Mouse (Mus musculus) heart, embryonic 11.5 days (tissue): Measurements from ENCODE around the gene Ptchd3. TPM values are rescaled to one million over a fixed set of nuclear protein-coding genes. Genes with fewer than 3 reads are reported as not detected.

ENCODE experiments used
- ATAC-seq: fragments of 200-750 bp; cut with Nextera tagmentation; replicated peaks from 2 replicates; pipeline ENCODE4 v1.8.0; 2017; ENCODE audit warnings: moderate library complexity; ENCODE audit not compliant: insufficient number of reproducible peaks, low FRiP score, low TSS enrichment
- H3K27ac ChIP-seq: fragments of 300-500 bp; sonication (generic); 2 replicates; pipeline ENCODE4 v1.5.1; 2014; ENCODE audit warnings: mild to moderate bottlenecking, low read depth, low read length
- H3K27me3 ChIP-seq: fragments of 300-500 bp; sonication (generic); 2 replicates; pipeline ENCODE4 v1.6.1; 2014; ENCODE audit warnings: mild to moderate bottlenecking, low read length, mixed read lengths; ENCODE audit not compliant: control insufficient read depth, insufficient read depth
- H3K36me3 ChIP-seq: fragments of 300-500 bp; sonication (generic); 2 replicates; pipeline ENCODE4 v1.6.1; 2014; ENCODE audit warnings: mild to moderate bottlenecking, low read length, moderate library complexity, mixed read lengths; ENCODE audit not compliant: control insufficient read depth, insufficient read depth
- H3K4me1 ChIP-seq: fragments of 300-500 bp; sonication (generic); 2 replicates; pipeline ENCODE4 v1.6.1; 2014; ENCODE audit warnings: low read length; ENCODE audit not compliant: control insufficient read depth, insufficient read depth
- H3K4me2 ChIP-seq: fragments of 300-500 bp; sonication (generic); 2 replicates; pipeline ENCODE4 v1.6.1; 2014; ENCODE audit warnings: mild to moderate bottlenecking, moderate library complexity
- H3K4me3 ChIP-seq: fragments of 300-500 bp; sonication (generic); 2 replicates; pipeline ENCODE4 v1.5.1; 2014; ENCODE audit warnings: low read depth, low read length
- H3K9ac ChIP-seq: fragments of 300-500 bp; sonication (generic); 2 replicates; pipeline ENCODE4 v1.6.1; 2014; ENCODE audit warnings: mild to moderate bottlenecking, low read depth, low read length, moderate library complexity
- H3K9me3 ChIP-seq: fragments of 300-500 bp; sonication (generic); replicated peaks from 2 replicates; pipeline ENCODE4 v1.6.1; 2016; ENCODE audit warnings: low read length; ENCODE audit not compliant: control insufficient read depth
- WGBS: fragments of 180-500 bp; shearing (Covaris S2); extraction: QIAGEN DNeasy Blood & Tissue Kit; methylation state at CpG from one replicate; pipeline ENCODE4 v1.1.7; 2014; ENCODE audit not compliant: insufficient replicate concordance; 5-methylcytosine and 5-hydroxymethylcytosine counted together
- polyA plus RNA-seq: library from polyadenylated mRNA; unstranded; fragments of >200 nt; fragmentation: Nextera tagmentation; extraction: Ambion mirVana; gene quantifications from 2 replicates; pipeline ENCODE4 v1.2.1, GENCODE M21; 2014

Gene Ptchd3
- polyA plus RNA-seq = not detected in 2 replicates

GRCm38 (mm10) chr11:121829947-121830346 is at the start of gene Ptchd3:
TSS of gene Ptchd3 (plus strand) at chr11:121830247.
- peaks cover 4% of the 10 kb centered on the region; the same call in 1 of the 2 replicates for H3K27me3 ChIP-seq
- no peaks in the 10 kb centered on the region for H3K9me3 ChIP-seq
- 0 out of 2 replicates have a peak within 1 kb of the TSS, but pooled peaks have one; percentile 6 for H3K4me3 ChIP-seq

GRCm38 (mm10) chr11:121781831-121782230 is 48.2 kb upstream of the Ptchd3 start:
- no peaks in the 10 kb centered on the region for H3K36me3 ChIP-seq
- no peak overlapping the region for H3K4me2 ChIP-seq
- H3K4me1 ChIP-seq = 0 out of 2 replicates have a peak, but pooled peaks cover 3% of the 10 kb centered on the region
- 77% methylated on average over 1 of the region's 1 CpGs for WGBS
- no peak for ATAC-seq
- no peak overlapping the region for H3K9ac ChIP-seq
- H3K4me3 ChIP-seq = no peak overlapping the region
- no peak overlapping the region for H3K27ac ChIP-seq
- no peaks in the 10 kb centered on the region for H3K27me3 ChIP-seq
- H3K9me3 ChIP-seq = no peaks in the 10 kb centered on the region

More at GRCm38 (mm10) chr11:121829947-121830346, at the start of gene Ptchd3:
- no peak for ATAC-seq
- Histone ChIP-seq H3K4me1 (no peaks in the 10 kb centered on the region), H3K9ac (no peak within 1 kb of the TSS), H3K27ac (no peak within 1 kb of the TSS), H3K36me3 (no peaks in the 10 kb centered on the region), H3K4me2 (peak within 1 kb of the TSS; percentile 43)
- 44% methylated on average over 18 of the region's 18 CpGs for WGBS

- no peak overlapping the region for H3K9ac ChIP-seq
- no peak overlapping the region for H3K4me2 ChIP-seq
- no peaks in the 10 kb centered on the region for H3K9me3 ChIP-seq
- no peak overlapping the region for H3K4me3 ChIP-seq
- 0 out of 2 replicates have a peak, but pooled peaks cover 6% of the 10 kb centered on the region for H3K4me1 ChIP-seq
- no peaks in the 10 kb centered on the region for H3K27me3 ChIP-seq
- no peak overlapping the region for H3K27ac ChIP-seq
- ATAC-seq = no peak
- no peaks in the 10 kb centered on the region for H3K36me3 ChIP-seq
These were observed 42.6 kb upstream of the Ptchd3 start for GRCm38 (mm10) chr11:121787456-121787855.

- no peaks in the 10 kb centered on the region for H3K9me3 ChIP-seq
- H3K4me1 ChIP-seq = peaks cover 13% of the 10 kb centered on the region
- no peak overlapping the region for H3K9ac ChIP-seq
- no peak for ATAC-seq
- H3K36me3 ChIP-seq = no peaks in the 10 kb centered on the region
- no peak overlapping the region for H3K4me2 ChIP-seq
- no peak overlapping the region for H3K4me3 ChIP-seq
- WGBS = 74% methylated on average over 3 of the region's 3 CpGs
- H3K27ac ChIP-seq = no peak overlapping the region
- no peaks in the 10 kb centered on the region for H3K27me3 ChIP-seq
These were observed 40.5 kb upstream of the Ptchd3 start for GRCm38 (mm10) chr11:121789566-121789965.

GRCm38 (mm10) chr11:121790671-121791094 is 39.4 kb upstream of the Ptchd3 start:
- Histone ChIP-seq H3K9ac (no peak overlapping the region), H3K27ac (no peak overlapping the region), H3K27me3 (no peaks in the 10 kb centered on the region), H3K4me3 (no peak overlapping the region), H3K9me3 (no peaks in the 10 kb centered on the region), H3K4me2 (no peak overlapping the region), H3K36me3 (no peaks in the 10 kb centered on the region), H3K4me1 (peaks cover 15% of the 10 kb centered on the region)
- ATAC-seq = no peak
- WGBS = 87% methylated on average over 2 of the region's 2 CpGs

- no peak overlapping the region for H3K9ac ChIP-seq
- no peaks in the 10 kb centered on the region for H3K36me3 ChIP-seq
- ATAC-seq = no peak
- WGBS = 74% methylated on average over 3 of the region's 3 CpGs
- H3K4me1 ChIP-seq = peaks cover 14% of the 10 kb centered on the region
- H3K9me3 ChIP-seq = no peaks in the 10 kb centered on the region
- H3K4me3 ChIP-seq = no peak overlapping the region
- H3K4me2 ChIP-seq = no peak overlapping the region
- H3K27ac ChIP-seq = no peak overlapping the region
- H3K27me3 ChIP-seq = no peaks in the 10 kb centered on the region
These were observed 38.6 kb upstream of the Ptchd3 start for GRCm38 (mm10) chr11:121791446-121791845.

GRCm38 (mm10) chr11:121791991-121792390 is 38.1 kb upstream of the Ptchd3 start:
- no peak for ATAC-seq
- WGBS = 35% methylated on average over 1 of the region's 1 CpGs
- no peak overlapping the region for H3K27ac ChIP-seq
- H3K4me2 ChIP-seq = no peak overlapping the region
- no peaks in the 10 kb centered on the region for H3K27me3 ChIP-seq
- no peaks in the 10 kb centered on the region for H3K9me3 ChIP-seq
- H3K36me3 ChIP-seq = no peaks in the 10 kb centered on the region
- H3K4me1 ChIP-seq = peaks cover 14% of the 10 kb centered on the region
- H3K4me3 ChIP-seq = no peak overlapping the region
- no peak overlapping the region for H3K9ac ChIP-seq

- Histone ChIP-seq H3K4me2 (no peak overlapping the region), H3K27ac (no peak overlapping the region), H3K9ac (no peak overlapping the region), H3K4me3 (no peak overlapping the region), H3K4me1 (peaks cover 14% of the 10 kb centered on the region), H3K9me3 (no peaks in the 10 kb centered on the region), H3K27me3 (no peaks in the 10 kb centered on the region), H3K36me3 (no peaks in the 10 kb centered on the region)
- ATAC-seq = no peak
- WGBS = 85% methylated on average over 3 of the region's 3 CpGs
These were observed 36.5 kb upstream of the Ptchd3 start for GRCm38 (mm10) chr11:121793530-121793929.

- Histone ChIP-seq H3K9ac (no peak overlapping the region), H3K4me3 (no peak overlapping the region), H3K27me3 (no peaks in the 10 kb centered on the region), H3K4me1 (peaks cover 14% of the 10 kb centered on the region), H3K36me3 (no peaks in the 10 kb centered on the region), H3K27ac (peak overlapping the region; percentile 51; the same call in 1 of the 2 replicates), H3K9me3 (no peaks in the 10 kb centered on the region), H3K4me2 (no peak overlapping the region)
- WGBS = 63% methylated on average over 3 of the region's 3 CpGs
- ATAC-seq = no peak
These were observed 35.9 kb upstream of the Ptchd3 start for GRCm38 (mm10) chr11:121794186-121794585.
